Mouse (Mus musculus) intestine, embryonic 16.5 days (tissue): Measurements from ENCODE around the gene Sertad1. TPM values are rescaled to one million over a fixed set of nuclear protein-coding genes. Genes with fewer than 3 reads are reported as not detected.

Experiments used
- ATAC-seq: fragments of 200-750 bp; cut with Nextera tagmentation; 2 replicates; pipeline ENCODE4 v1.8.0; 2017; ENCODE audit warnings: moderate TSS enrichment, moderate library complexity
- H3K27ac ChIP-seq: fragments of 300-500 bp; sonication (generic); 2 replicates; pipeline ENCODE4 v1.5.1; 2014; ENCODE audit warnings: mild to moderate bottlenecking, low read length
- H3K27me3 ChIP-seq: fragments of 300-500 bp; sonication (generic); replicated peaks from 2 replicates; pipeline ENCODE4 v1.6.1; 2014; ENCODE audit warnings: low read length, control low read depth, mixed read lengths; ENCODE audit not compliant: control insufficient read depth, insufficient read depth
- H3K36me3 ChIP-seq: fragments of 300-500 bp; sonication (generic); 2 replicates; pipeline ENCODE4 v1.6.1; 2014; ENCODE audit warnings: low read length, control low read depth; ENCODE audit not compliant: control insufficient read depth, insufficient read depth
- H3K4me1 ChIP-seq: fragments of 300-500 bp; sonication (generic); 2 replicates; pipeline ENCODE4 v1.6.1; 2014; ENCODE audit warnings: low read length, control low read depth, mixed read lengths; ENCODE audit not compliant: control insufficient read depth, insufficient read depth
- H3K4me2 ChIP-seq: fragments of 300-500 bp; sonication (generic); 2 replicates; pipeline ENCODE4 v1.6.1; 2014; ENCODE audit warnings: low read depth, low read length, control low read depth
- H3K4me3 ChIP-seq: fragments of 300-500 bp; sonication (generic); 2 replicates; pipeline ENCODE4 v1.5.1; 2014; ENCODE audit warnings: mild to moderate bottlenecking, low read length
- H3K9ac ChIP-seq: fragments of 300-500 bp; sonication (generic); 2 replicates; pipeline ENCODE4 v1.6.1; 2014; ENCODE audit warnings: low read depth, low read length
- H3K9me3 ChIP-seq: fragments of 300-500 bp; sonication (generic); 2 replicates; pipeline ENCODE4 v1.6.1; 2016; ENCODE audit warnings: low read length, control low read depth; ENCODE audit not compliant: control insufficient read depth
- WGBS: fragments of 180-500 bp; shearing (Covaris S2); extraction: QIAGEN DNeasy Blood & Tissue Kit; methylation state at CpG from one replicate; pipeline ENCODE4 v1.1.7; 2014; 5-methylcytosine and 5-hydroxymethylcytosine counted together
- polyA plus RNA-seq: library from polyadenylated mRNA; unstranded; fragments of >200 nt; fragmentation: Nextera tagmentation; extraction: Ambion mirVana; gene quantifications from 2 replicates; pipeline ENCODE4 v1.2.1, GENCODE M21; 2015

Sertad1 gene
- polyA plus RNA-seq, 1 experiment from 2014 or later: 43.4 TPM

GRCm38 (mm10) chr7:27479750-27480149 lies 7.0 kb upstream of the Sertad1 start:
- Histone ChIP-seq H3K27ac (peak overlapping the region; percentile 86), H3K36me3 (peaks cover 7% of the 10 kb centered on the region; the same call in 1 of the 2 replicates), H3K27me3 (no peaks in the 10 kb centered on the region), H3K4me2 (peak overlapping the region; percentile 57), H3K9me3 (no peaks in the 10 kb centered on the region), H3K4me1 (peaks cover 26% of the 10 kb centered on the region), H3K4me3 (peak overlapping the region; percentile 41), H3K9ac (0 out of 2 replicates have a peak overlapping the region, but pooled peaks have one; percentile 44)
- ATAC-seq: 0 out of 2 replicates have a peak, but pooled peaks have one; percentile 8
- 49% methylated on average over 1 of the region's 1 CpGs for WGBS

DNA sequence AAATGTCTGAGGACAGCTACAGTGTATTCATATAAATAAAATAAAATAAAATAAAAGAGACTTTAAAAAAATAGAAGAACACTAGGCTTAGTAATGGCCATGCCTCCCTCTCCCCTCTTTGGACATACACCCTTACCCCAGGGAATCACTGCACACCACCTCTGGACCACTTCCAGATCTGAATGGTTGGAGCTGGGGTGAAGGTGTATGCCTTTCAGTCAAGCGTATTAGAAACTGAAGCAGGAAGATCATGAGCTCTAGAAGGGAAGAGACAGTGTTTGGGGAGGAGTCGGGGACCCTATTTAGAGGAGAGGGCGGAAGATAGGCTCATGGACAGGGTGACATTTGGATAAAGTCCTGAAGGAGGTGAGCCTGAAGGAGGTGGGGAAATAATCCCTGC lies 6.2 kb upstream of the Sertad1 start:
- Histone ChIP-seq H3K36me3 (peaks cover 7% of the 10 kb centered on the region; the same call in 1 of the 2 replicates), H3K27ac (peak overlapping the region; percentile 86), H3K4me1 (peaks cover 23% of the 10 kb centered on the region), H3K9ac (peak overlapping the region; percentile 64), H3K4me2 (peak overlapping the region; percentile 57), H3K9me3 (no peaks in the 10 kb centered on the region), H3K4me3 (peak overlapping the region; percentile 41), H3K27me3 (no peaks in the 10 kb centered on the region)
- 46% methylated on average over 3 of the region's 3 CpGs for WGBS
- no peak for ATAC-seq

- H3K4me1 ChIP-seq: peaks cover 21% of the 10 kb centered on the region
- WGBS: 8% methylated on average over 10 of the region's 11 CpGs
- ATAC-seq: peak; percentile 9; the same call in 1 of the 2 replicates
Observed at GRCm38 (mm10) chr7:27480927-27481626, 5.6 kb upstream of the Sertad1 start.

DNA sequence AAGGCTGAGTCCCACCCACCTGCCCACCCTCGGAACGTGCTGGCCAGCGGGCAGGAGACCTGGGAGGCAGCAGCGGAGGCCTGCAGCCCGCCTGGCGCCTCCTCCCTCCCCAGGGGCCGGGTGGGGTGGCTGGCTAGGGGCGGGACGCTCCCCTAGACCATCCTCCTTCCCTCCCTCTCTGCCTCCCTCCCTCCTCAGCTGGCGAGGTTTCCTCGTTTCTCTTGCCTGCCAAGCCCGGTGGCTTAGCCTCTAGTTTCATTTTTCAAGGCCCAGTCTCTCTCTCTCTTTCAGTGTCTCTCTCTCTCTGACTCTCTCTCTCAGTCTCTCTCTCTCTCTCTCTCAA lies 5.1 kb upstream of the Sertad1 start:
- H3K9ac ChIP-seq: peak overlapping the region; percentile 64
- peak overlapping the region; percentile 86 for H3K27ac ChIP-seq
- WGBS: 0% methylated on average over 9 of the region's 12 CpGs
- peak overlapping the region; percentile 41 for H3K4me3 ChIP-seq
- H3K36me3 ChIP-seq: peaks cover 3% of the 10 kb centered on the region; the same call in 1 of the 2 replicates
- H3K27me3 ChIP-seq: no peaks in the 10 kb centered on the region
- H3K4me1 ChIP-seq: peaks cover 21% of the 10 kb centered on the region
- ATAC-seq: peak; percentile 96
- peak overlapping the region; percentile 57 for H3K4me2 ChIP-seq
- H3K9me3 ChIP-seq: no peaks in the 10 kb centered on the region

More at GRCm38 (mm10) chr7:27480927-27481626, 5.6 kb upstream of the Sertad1 start:
- Histone ChIP-seq H3K4me2 (peak overlapping the region; percentile 57), H3K4me3 (peak overlapping the region; percentile 41), H3K9ac (peak overlapping the region; percentile 64), H3K9me3 (no peaks in the 10 kb centered on the region), H3K27ac (peak overlapping the region; percentile 86), H3K36me3 (peaks cover 7% of the 10 kb centered on the region; the same call in 1 of the 2 replicates), H3K27me3 (no peaks in the 10 kb centered on the region)

- no peaks in the 10 kb centered on the region for H3K27me3 ChIP-seq
- ATAC-seq: no peak
- H3K9ac ChIP-seq: no peak overlapping the region
- no peaks in the 10 kb centered on the region for H3K9me3 ChIP-seq
- no peaks in the 10 kb centered on the region for H3K36me3 ChIP-seq
- H3K4me2 ChIP-seq: no peak overlapping the region
- no peak overlapping the region for H3K4me3 ChIP-seq
- 84% methylated on average over 4 of the region's 4 CpGs for WGBS
- H3K27ac ChIP-seq: no peak overlapping the region
- peaks cover 17% of the 10 kb centered on the region for H3K4me1 ChIP-seq
Observed at GRCm38 (mm10) chr7:27483860-27484259, 2.9 kb upstream of the Sertad1 start.

DNA sequence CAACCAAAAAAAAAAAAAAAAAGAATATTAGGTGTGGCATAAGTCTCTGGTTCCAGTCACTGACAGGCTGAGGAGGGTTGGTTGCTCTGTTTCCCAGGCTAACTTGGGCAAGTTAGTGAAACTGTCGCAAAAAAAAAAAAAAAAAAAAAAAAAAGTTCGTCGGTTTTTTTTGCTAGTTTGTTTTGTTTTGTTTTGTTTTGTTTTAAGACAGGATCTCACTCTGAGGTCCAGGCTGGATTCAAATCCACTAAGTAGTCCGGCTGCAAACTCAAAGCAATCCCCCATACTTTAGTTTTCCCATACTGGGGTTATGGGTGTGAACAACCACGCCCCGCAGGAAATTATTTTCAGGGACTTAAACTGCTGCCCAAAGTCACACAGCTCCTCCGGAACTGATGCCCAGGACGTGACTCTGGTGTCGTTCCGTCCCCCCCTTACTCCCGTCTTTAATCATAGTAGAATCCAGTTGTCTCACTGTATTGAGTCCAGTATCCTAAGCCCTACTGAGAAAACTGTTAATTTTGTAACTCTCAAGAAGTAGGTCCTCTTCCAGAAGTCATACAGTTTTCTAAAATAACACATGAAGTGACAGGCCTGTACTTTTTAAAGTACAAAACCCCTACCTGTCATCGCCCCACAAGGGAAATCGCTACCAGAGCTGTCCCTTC lies 474 bp upstream of the Sertad1 start:
- H3K4me3 ChIP-seq: peak overlapping the region; percentile 82
- H3K9me3 ChIP-seq: no peaks in the 10 kb centered on the region
- H3K4me2 ChIP-seq: peak overlapping the region; percentile 76
- WGBS: 4% methylated on average over 13 of the region's 13 CpGs
- peaks cover 31% of the 10 kb centered on the region for H3K4me1 ChIP-seq
- no peak for ATAC-seq
- peak overlapping the region; percentile 94 for H3K9ac ChIP-seq
- H3K27ac ChIP-seq: peak overlapping the region; percentile 91
- 0 out of 2 replicates have a peak, but pooled peaks cover 3% of the 10 kb centered on the region for H3K36me3 ChIP-seq
- no peaks in the 10 kb centered on the region for H3K27me3 ChIP-seq

GRCm38 (mm10) chr7:27487740-27488268 lies 1.1 kb downstream of the Sertad1 start:
- Histone ChIP-seq H3K4me1 (peaks cover 36% of the 10 kb centered on the region), H3K36me3 (0 out of 2 replicates have a peak, but pooled peaks cover 3% of the 10 kb centered on the region), H3K27ac (peak overlapping the region; percentile 99), H3K9me3 (no peaks in the 10 kb centered on the region), H3K4me3 (peak overlapping the region; percentile 82), H3K9ac (peak overlapping the region; percentile 94), H3K4me2 (peak overlapping the region; percentile 63), H3K27me3 (no peaks in the 10 kb centered on the region)
- no peak for ATAC-seq
- WGBS: 2% methylated on average over 13 of the region's 13 CpGs

- 92% methylated on average over 25 of the region's 25 CpGs for WGBS
- Histone ChIP-seq H3K36me3 (0 out of 2 replicates have a peak, but pooled peaks cover 3% of the 10 kb centered on the region), H3K4me3 (0 out of 2 replicates have a peak overlapping the region, but pooled peaks have one; percentile 2), H3K27me3 (no peaks in the 10 kb centered on the region), H3K27ac (peak overlapping the region; percentile 95), H3K9me3 (no peaks in the 10 kb centered on the region), H3K4me2 (no peak overlapping the region), H3K9ac (peak overlapping the region; percentile 1; the same call in 1 of the 2 replicates), H3K4me1 (peaks cover 36% of the 10 kb centered on the region)
- ATAC-seq: no peak
Observed at GRCm38 (mm10) chr7:27489270-27489869, 2.7 kb downstream of the Sertad1 start.

GRCm38 (mm10) chr7:27490227-27490542 lies 3.5 kb downstream of the Sertad1 start:
- H3K4me3 ChIP-seq: peak overlapping the region; percentile 49
- ATAC-seq: no peak
- peak overlapping the region; percentile 69 for H3K9ac ChIP-seq

More at GRCm38 (mm10) chr7:27490227-27490542, 3.5 kb downstream of the Sertad1 start:
- Histone ChIP-seq H3K36me3 (0 out of 2 replicates have a peak, but pooled peaks cover 3% of the 10 kb centered on the region), H3K27ac (peak overlapping the region; percentile 95), H3K9me3 (no peaks in the 10 kb centered on the region), H3K27me3 (no peaks in the 10 kb centered on the region), H3K4me2 (peak overlapping the region; percentile 61), H3K4me1 (peaks cover 36% of the 10 kb centered on the region)
- 30% methylated on average over 4 of the region's 4 CpGs for WGBS
